ENCODE assay signal across 8 mouse cellular contexts in the genomic region with DNA sequence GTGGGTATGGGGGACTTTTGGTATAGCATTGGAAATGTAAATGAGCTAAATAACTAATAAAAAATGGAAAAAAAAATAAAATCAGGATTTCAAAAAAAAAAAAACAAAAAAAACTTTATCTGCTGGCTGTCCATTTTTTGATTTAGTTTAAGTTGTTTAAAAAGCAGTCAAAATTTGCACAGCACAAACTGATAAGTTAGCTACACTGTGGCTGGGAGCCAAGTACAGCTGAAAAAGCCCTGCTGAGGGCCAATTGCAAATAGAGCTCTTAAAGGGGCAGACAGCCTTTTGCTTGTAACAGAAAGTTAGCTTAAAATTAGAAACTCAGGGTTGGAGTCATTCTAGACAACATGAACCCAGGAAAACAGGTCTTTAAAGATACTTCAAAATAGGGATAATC.
DNase-seq lines count a peak whose midpoint lies in the region; ATAC-seq and TF ChIP-seq lines count a peak whose summit lies in the region.
"Not testable (repeated sequence)": the region's sequence is repeated elsewhere in the genome, so short reads cannot be mapped to it uniquely, and the experiment has no call there.

No protein-coding gene starts in this region.

- H3K4me1 ChIP-seq in MEL (ENCODE audit: control insufficient read depth in 1 of 2, insufficient read depth in 2 of 2, low read length in 2 of 2); liver, adult 2 months (ENCODE audit: control insufficient read depth, insufficient read depth, low read length); lung, postnatal 0 days (ENCODE audit: insufficient read depth, low read depth, low read length); stomach, postnatal 0 days (replicated peaks; ENCODE audit: control insufficient read depth, insufficient read depth): not testable (repeated sequence)

- peak; percentile 3 for DNase-seq in MEL (ENCODE audit: low read depth, low spot score)
- DNase-seq in adrenal gland, postnatal 14 days, result peak; percentile 16
- peak; percentile 49 for DNase-seq in heart, postnatal 4 days
- peak; percentile 24 for DNase-seq in liver, adult 2 months (ENCODE audit: extremely low read depth, low read depth, low spot score)
- peak; percentile 4 for DNase-seq in lung, postnatal 0 days (ENCODE audit: low spot score)
- peak; percentile 57 for DNase-seq in lung, postnatal 36 days
- peak; percentile 13 for DNase-seq in stomach, postnatal 0 days (ENCODE audit: low spot score)
- DNase-seq in urinary bladder, postnatal 14 days (ENCODE audit: low spot score), result peak; percentile 47

- not testable (repeated sequence) for H3K36me3 ChIP-seq in MEL (ENCODE audit: control insufficient read depth in 1 of 2, insufficient read depth in 2 of 2, low read length in 2 of 2); liver, adult 2 months (ENCODE audit: control insufficient read depth, insufficient read depth, low read length); lung, postnatal 0 days (ENCODE audit: insufficient read depth, low read length); stomach, postnatal 0 days (ENCODE audit: control insufficient read depth, insufficient read depth, low read length)

- not testable (repeated sequence) for H3K4me3 ChIP-seq in MEL (ENCODE audit: control insufficient read depth in 1 of 2, insufficient read depth in 1 of 2, low read depth in 2 of 2, low read length in 2 of 2); liver, adult 2 months (ENCODE audit: insufficient read depth, low read depth, low read length); lung, postnatal 0 days (ENCODE audit: low read depth, low read length); stomach, postnatal 0 days (ENCODE audit: low read depth, low read length)

- not testable (repeated sequence) for H3K79me2 ChIP-seq in MEL (ENCODE audit: control insufficient read depth, insufficient read depth, low read length, poor library complexity); liver, adult 2 months (ENCODE audit: control insufficient read depth, insufficient read depth, low read length)

- not testable (repeated sequence) for TF ChIP-seq RAD21 in MEL (IDR thresholded peaks at IDR 0.05; ENCODE audit: low read depth, low read length)

- H3K4me2 ChIP-seq in lung, postnatal 0 days (replicated peaks; ENCODE audit: low read depth, low read length); stomach, postnatal 0 days (replicated peaks; ENCODE audit: low read depth): not testable (repeated sequence)

- TF ChIP-seq CTCF in MEL (IDR thresholded peaks at IDR 0.05 in 2 of 3, conservative IDR thresholded peaks at IDR 0.05 in 1 of 3; ENCODE audit: control insufficient read depth in 1 of 3, insufficient read depth in 1 of 3, low read depth in 2 of 3, low read length in 3 of 3, poor library complexity in 1 of 3, severe bottlenecking in 1 of 3); liver, adult 2 months (IDR thresholded peaks at IDR 0.05; ENCODE audit: low read depth, low read length); lung, postnatal 0 days (IDR thresholded peaks at IDR 0.05); stomach, postnatal 0 days (IDR thresholded peaks at IDR 0.05; ENCODE audit: low read depth): not testable (repeated sequence)

- not testable (repeated sequence) for TF ChIP-seq EP300 in MEL (IDR thresholded peaks at IDR 0.05; ENCODE audit: low read depth in 1 of 2, low read length in 2 of 2); lung, postnatal 0 days (IDR thresholded peaks at IDR 0.05); stomach, postnatal 0 days (optimal IDR thresholded peaks at IDR 0.05)

- not testable (repeated sequence) for H3K27ac ChIP-seq in MEL (ENCODE audit: control insufficient read depth, low read depth, low read length); liver, adult 2 months (replicated peaks; ENCODE audit: insufficient read depth, low read depth, low read length); lung, postnatal 0 days (ENCODE audit: low read length); stomach, postnatal 0 days (replicated peaks)

- H3K27me3 ChIP-seq in MEL (ENCODE audit: control insufficient read depth in 1 of 2, insufficient read depth in 2 of 2, low read length in 2 of 2); liver, adult 2 months (ENCODE audit: control insufficient read depth, insufficient read depth, low read length); lung, postnatal 0 days (replicated peaks; ENCODE audit: insufficient read depth, low read length); stomach, postnatal 0 days (ENCODE audit: control insufficient read depth, insufficient read depth, low read length): not testable (repeated sequence)

- not testable (repeated sequence) for H3K9ac ChIP-seq in MEL (ENCODE audit: control insufficient read depth, low read depth, low read length, poor library complexity, severe bottlenecking); liver, adult 2 months (ENCODE audit: low read depth, low read length); lung, postnatal 0 days (replicated peaks; ENCODE audit: low read depth); stomach, postnatal 0 days (ENCODE audit: low read length)

- not testable (repeated sequence) for TF ChIP-seq POLR2A in MEL (IDR thresholded peaks at IDR 0.05; ENCODE audit: control insufficient read depth in 1 of 2, insufficient read depth in 1 of 2, low read depth in 1 of 2, low read length in 2 of 2, poor library complexity in 1 of 2); liver, adult 2 months (IDR thresholded peaks at IDR 0.05; ENCODE audit: extremely low read depth, insufficient read depth, low read length)

- not testable (repeated sequence) for H3K9me3 ChIP-seq in MEL (replicated peaks; ENCODE audit: insufficient read depth, low read length); lung, postnatal 0 days (ENCODE audit: low read length); stomach, postnatal 0 days (ENCODE audit: control insufficient read depth, low read length)

- ATAC-seq in lung, postnatal 0 days; stomach, postnatal 0 days (ENCODE audit: low FRiP score, low TSS enrichment): not testable (repeated sequence)

Comparison
In these comparisons a context has a peak if more than half of its experiments do, and no peak if none do; other contexts are left out.
1. DNase-seq: peak in every context shown above with its lines; median percentile 57 in lung, postnatal 36 days; 49 in heart, postnatal 4 days; 47 in urinary bladder, postnatal 14 days; 24 in liver, adult 2 months; 16 in adrenal gland, postnatal 14 days; 13 in stomach, postnatal 0 days; 4 in lung, postnatal 0 days; 3 in MEL.